Mouse (Mus musculus) liver, embryonic 13.5 days (tissue): ENCODE measurements around the gene 9530068E07Rik. TPM values are rescaled to one million over a fixed set of nuclear protein-coding genes. Genes with fewer than 3 reads are reported as not detected.

Experiments
- ATAC-seq: fragments of 200-750 bp; cut with Nextera tagmentation; 2 replicates; pipeline ENCODE4 v1.8.0; 2017; ENCODE audit warnings: low read depth, mild to moderate bottlenecking, moderate number of reproducible peaks, moderate library complexity
- DNase-seq: peaks from one replicate; pipeline ENCODE4 v3.0.0; 2022
- H3K27ac ChIP-seq: fragments of 300-500 bp; sonication (generic); 2 replicates; pipeline ENCODE4 v1.5.1; 2015; ENCODE audit warnings: moderate library complexity, mild to moderate bottlenecking, inconsistent platforms
- H3K27me3 ChIP-seq: fragments of 300-500 bp; sonication (generic); 2 replicates; pipeline ENCODE4 v1.6.1; 2015; ENCODE audit warnings: mild to moderate bottlenecking, inconsistent platforms
- H3K36me3 ChIP-seq: fragments of 300-500 bp; sonication (generic); 2 replicates; pipeline ENCODE4 v1.6.1; 2015; ENCODE audit warnings: mild to moderate bottlenecking, inconsistent platforms
- H3K4me1 ChIP-seq: fragments of 300-500 bp; sonication (generic); replicated peaks from 2 replicates; pipeline ENCODE4 v1.6.1; 2015; ENCODE audit warnings: inconsistent platforms
- H3K4me2 ChIP-seq: fragments of 300-500 bp; sonication (generic); 2 replicates; pipeline ENCODE4 v1.6.1; 2015; ENCODE audit warnings: inconsistent platforms, mild to moderate bottlenecking, moderate library complexity
- H3K4me3 ChIP-seq: fragments of 300-500 bp; sonication (generic); replicated peaks from 2 replicates; pipeline ENCODE4 v1.5.1; 2015; ENCODE audit warnings: mild to moderate bottlenecking, inconsistent platforms
- H3K9ac ChIP-seq: fragments of 300-500 bp; sonication (generic); 2 replicates; pipeline ENCODE4 v1.6.1; 2015; ENCODE audit warnings: mild to moderate bottlenecking, inconsistent platforms
- H3K9me3 ChIP-seq: fragments of 300-500 bp; sonication (generic); replicated peaks from 2 replicates; pipeline ENCODE4 v1.6.1; 2016; ENCODE audit warnings: inconsistent platforms
- WGBS: fragments of 180-500 bp; shearing (Covaris S2); methylation state at CpG from one replicate; pipeline ENCODE4 v1.1.7; 2015; ENCODE audit not compliant: insufficient replicate concordance; 5-methylcytosine and 5-hydroxymethylcytosine counted together
- polyA plus RNA-seq: library from polyadenylated mRNA; unstranded; fragments of >200 nt; fragmentation: Nextera tagmentation; extraction: Ambion mirVana; gene quantifications from 2 replicates; pipeline ENCODE4 v1.2.1, GENCODE M21; 2015

The 9530068E07Rik gene
- polyA plus RNA-seq, 1 experiment from 2014 or later = 53.6 TPM

GRCm38 (mm10) chr11:52397385-52397987 is 1.3 kb downstream of the 9530068E07Rik start:
- ATAC-seq = no peak

GRCm38 (mm10) chr11:52401476-52401875 is 5.2 kb downstream of the 9530068E07Rik start:
- no peaks in the 10 kb centered on the region for H3K9me3 ChIP-seq
- DNase-seq (no peak), ATAC-seq (no peak)
- H3K9ac ChIP-seq = no peak overlapping the region
- 51% methylated on average over 2 of the region's 2 CpGs for WGBS
- no peak overlapping the region for H3K27ac ChIP-seq
- H3K36me3 ChIP-seq = peaks cover 37% of the 10 kb centered on the region
- no peak overlapping the region for H3K4me3 ChIP-seq
- no peaks in the 10 kb centered on the region for H3K27me3 ChIP-seq
- H3K4me2 ChIP-seq = no peak overlapping the region
- peaks cover 42% of the 10 kb centered on the region for H3K4me1 ChIP-seq

More at GRCm38 (mm10) chr11:52397385-52397987, 1.3 kb downstream of the 9530068E07Rik start:
- DNase-seq = no peak
- Histone ChIP-seq H3K4me1 (peaks cover 55% of the 10 kb centered on the region), H3K4me2 (peak overlapping the region; percentile 77), H3K4me3 (peak overlapping the region; percentile 75), H3K27me3 (no peaks in the 10 kb centered on the region), H3K9me3 (no peaks in the 10 kb centered on the region), H3K36me3 (peaks cover 6% of the 10 kb centered on the region; the same call in 1 of the 2 replicates), H3K9ac (peak overlapping the region; percentile 92), H3K27ac (no peak overlapping the region)
- 70% methylated on average over 4 of the region's 4 CpGs for WGBS

- DNase-seq (no peak), ATAC-seq (no peak)
- H3K4me3 ChIP-seq = no peak overlapping the region
- no peaks in the 10 kb centered on the region for H3K9me3 ChIP-seq
- peaks cover 46% of the 10 kb centered on the region for H3K36me3 ChIP-seq
- WGBS = 67% methylated on average over 1 of the region's 1 CpGs
- 0 out of 2 replicates have a peak overlapping the region, but pooled peaks have one; percentile 13 for H3K27ac ChIP-seq
- H3K27me3 ChIP-seq = no peaks in the 10 kb centered on the region
- H3K9ac ChIP-seq = no peak overlapping the region
- H3K4me2 ChIP-seq = no peak overlapping the region
- H3K4me1 ChIP-seq = peaks cover 35% of the 10 kb centered on the region
Measured at GRCm38 (mm10) chr11:52402566-52402965, 6.3 kb downstream of the 9530068E07Rik start.

GRCm38 (mm10) chr11:52404209-52404608 is 8.0 kb downstream of the 9530068E07Rik start:
- Histone ChIP-seq H3K4me2 (no peak overlapping the region), H3K36me3 (peaks cover 58% of the 10 kb centered on the region), H3K9me3 (no peaks in the 10 kb centered on the region), H3K4me1 (peaks cover 20% of the 10 kb centered on the region), H3K27me3 (no peaks in the 10 kb centered on the region), H3K4me3 (no peak overlapping the region), H3K9ac (no peak overlapping the region), H3K27ac (no peak overlapping the region)
- ATAC-seq = no peak
- DNase-seq = no peak
- 86% methylated on average over 5 of the region's 5 CpGs for WGBS

- Histone ChIP-seq H3K27ac (no peak overlapping the region), H3K27me3 (no peaks in the 10 kb centered on the region), H3K9ac (no peak overlapping the region), H3K4me2 (no peak overlapping the region), H3K36me3 (peaks cover 61% of the 10 kb centered on the region), H3K4me1 (peaks cover 15% of the 10 kb centered on the region), H3K4me3 (no peak overlapping the region), H3K9me3 (no peaks in the 10 kb centered on the region)
- DNase-seq = no peak
- WGBS = 82% methylated on average over 9 of the region's 9 CpGs
- ATAC-seq = no peak
Measured at GRCm38 (mm10) chr11:52405196-52405688, 9.0 kb downstream of the 9530068E07Rik start.

GRCm38 (mm10) chr11:52409316-52409715 is 13.1 kb downstream of the 9530068E07Rik start:
- Histone ChIP-seq H3K4me3 (no peak overlapping the region), H3K4me2 (no peak overlapping the region), H3K4me1 (no peaks in the 10 kb centered on the region), H3K36me3 (peaks cover 47% of the 10 kb centered on the region), H3K9ac (no peak overlapping the region), H3K27ac (no peak overlapping the region), H3K9me3 (no peaks in the 10 kb centered on the region), H3K27me3 (no peaks in the 10 kb centered on the region)
- DNase-seq (no peak), ATAC-seq (no peak)
- WGBS = 62% methylated on average over 5 of the region's 5 CpGs

GRCm38 (mm10) chr11:52418358-52418757 is 22.1 kb downstream of the 9530068E07Rik start:
- H3K27me3 ChIP-seq = 0 out of 2 replicates have a peak, but pooled peaks cover 2% of the 10 kb centered on the region
- no peaks in the 10 kb centered on the region for H3K36me3 ChIP-seq
- no peak for ATAC-seq
- no peaks in the 10 kb centered on the region for H3K9me3 ChIP-seq
- 68% methylated on average over 5 of the region's 5 CpGs for WGBS
- DNase-seq = no peak
- H3K9ac ChIP-seq = no peak overlapping the region
- no peaks in the 10 kb centered on the region for H3K4me1 ChIP-seq
- H3K27ac ChIP-seq = no peak overlapping the region
- no peak overlapping the region for H3K4me2 ChIP-seq
- H3K4me3 ChIP-seq = no peak overlapping the region

GRCm38 (mm10) chr11:52419246-52419645 is 23.0 kb downstream of the 9530068E07Rik start:
- DNase-seq (no peak), ATAC-seq (peak; percentile 55; the same call in 1 of the 2 replicates)
- no peak overlapping the region for H3K27ac ChIP-seq
- no peak overlapping the region for H3K4me3 ChIP-seq
- H3K9me3 ChIP-seq = no peaks in the 10 kb centered on the region
- no peak overlapping the region for H3K4me2 ChIP-seq
- no peaks in the 10 kb centered on the region for H3K36me3 ChIP-seq
- no peaks in the 10 kb centered on the region for H3K4me1 ChIP-seq
- H3K27me3 ChIP-seq = 0 out of 2 replicates have a peak, but pooled peaks cover 2% of the 10 kb centered on the region
- 30% methylated on average over 5 of the region's 5 CpGs for WGBS
- no peak overlapping the region for H3K9ac ChIP-seq

GRCm38 (mm10) chr11:52419861-52420260 is 23.6 kb downstream of the 9530068E07Rik start:
- no peaks in the 10 kb centered on the region for H3K4me1 ChIP-seq
- no peak overlapping the region for H3K4me3 ChIP-seq
- H3K4me2 ChIP-seq = no peak overlapping the region
- DNase-seq (no peak), ATAC-seq (no peak)
- H3K9me3 ChIP-seq = no peaks in the 10 kb centered on the region
- H3K9ac ChIP-seq = no peak overlapping the region
- 0 out of 2 replicates have a peak, but pooled peaks cover 2% of the 10 kb centered on the region for H3K27me3 ChIP-seq
- no peak overlapping the region for H3K27ac ChIP-seq
- WGBS = 74% methylated on average over 7 of the region's 7 CpGs
- H3K36me3 ChIP-seq = no peaks in the 10 kb centered on the region

GRCm38 (mm10) chr11:52420296-52421052 is 24.2 kb downstream of the 9530068E07Rik start:
- H3K4me3 ChIP-seq = no peak overlapping the region
- no peaks in the 10 kb centered on the region for H3K36me3 ChIP-seq
- no peak for DNase-seq
- H3K9ac ChIP-seq = no peak overlapping the region
- no peaks in the 10 kb centered on the region for H3K4me1 ChIP-seq
- ATAC-seq = no peak
- H3K4me2 ChIP-seq = no peak overlapping the region
- no peak overlapping the region for H3K27ac ChIP-seq
- H3K27me3 ChIP-seq = 0 out of 2 replicates have a peak, but pooled peaks cover 2% of the 10 kb centered on the region
- 64% methylated on average over 12 of the region's 12 CpGs for WGBS
- no peaks in the 10 kb centered on the region for H3K9me3 ChIP-seq

- Histone ChIP-seq H3K4me1 (no peaks in the 10 kb centered on the region), H3K4me3 (no peak overlapping the region), H3K9me3 (no peaks in the 10 kb centered on the region), H3K27me3 (0 out of 2 replicates have a peak, but pooled peaks cover 2% of the 10 kb centered on the region), H3K4me2 (no peak overlapping the region), H3K36me3 (no peaks in the 10 kb centered on the region), H3K9ac (no peak overlapping the region), H3K27ac (no peak overlapping the region)
- WGBS = 30% methylated on average over 12 of the region's 12 CpGs
- peak; percentile 23 for DNase-seq
- ATAC-seq = no peak
Measured at GRCm38 (mm10) chr11:52421053-52421778, 25.0 kb downstream of the 9530068E07Rik start.
